Mouse (Mus musculus) thymus, postnatal 0 days (tissue): ENCODE results near the gene Ptprn2. TPM values are rescaled to one million over a fixed set of nuclear protein-coding genes. Genes with fewer than 3 reads are reported as not detected.

Source experiments
- DNase-seq: peaks from one replicate; pipeline ENCODE4 v3.0.0-alpha.2; 2015; ENCODE audit warnings: low spot score
- microRNA counts: library from miRNA; unstranded; fragments of <30 nt; microRNA quantifications from one replicate; lab custom pipeline; 2015
- microRNA-seq: library from miRNA; unstranded; fragments of <30 nt; microRNA quantifications from one replicate; pipeline ENCODE4, GENCODE M21; 2016; ENCODE audit warnings: borderline number of aligned reads
- polyA plus RNA-seq: library from polyadenylated mRNA; unstranded; fragments of >200 nt; fragmentation: Nextera tagmentation; extraction: Ambion mirVana; gene quantifications from 2 replicates; pipeline ENCODE4 v1.2.1, GENCODE M21; 2015

The Ptprn2 gene
- polyA plus RNA-seq, 1 experiment from 2014 or later, result 0.14 TPM

- DNase-seq, result no peak
These were observed 819.5 kb downstream of the Ptprn2 start for GRCm38 (mm10) chr12:117304751-117305624.

DNA sequence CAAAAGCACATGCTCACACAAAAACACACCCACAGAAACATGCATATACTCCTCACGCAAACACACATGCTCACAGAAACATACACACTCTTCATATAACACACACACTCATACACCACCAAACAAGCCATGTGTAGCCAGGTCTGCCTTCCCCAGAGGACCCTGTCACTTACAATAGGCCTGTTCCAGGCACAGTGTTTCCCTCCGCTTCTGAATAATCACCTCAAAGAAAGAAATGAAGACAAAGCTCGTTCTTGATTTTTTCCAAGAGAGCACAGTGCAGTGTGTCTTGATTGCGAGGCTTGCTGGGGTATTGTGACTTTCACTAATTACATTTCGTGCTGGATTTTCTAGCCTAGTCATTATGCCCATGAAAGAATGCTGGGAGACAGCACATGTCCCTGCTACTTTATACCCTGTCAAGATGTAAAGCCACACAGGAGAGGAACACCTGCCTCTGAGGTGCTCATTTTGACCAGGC, 820.1 kb downstream of the Ptprn2 start:
- DNase-seq, result no peak

- DNase-seq, result no peak
These were observed 826.6 kb downstream of the Ptprn2 start for GRCm38 (mm10) chr12:117312079-117312478.

DNA sequence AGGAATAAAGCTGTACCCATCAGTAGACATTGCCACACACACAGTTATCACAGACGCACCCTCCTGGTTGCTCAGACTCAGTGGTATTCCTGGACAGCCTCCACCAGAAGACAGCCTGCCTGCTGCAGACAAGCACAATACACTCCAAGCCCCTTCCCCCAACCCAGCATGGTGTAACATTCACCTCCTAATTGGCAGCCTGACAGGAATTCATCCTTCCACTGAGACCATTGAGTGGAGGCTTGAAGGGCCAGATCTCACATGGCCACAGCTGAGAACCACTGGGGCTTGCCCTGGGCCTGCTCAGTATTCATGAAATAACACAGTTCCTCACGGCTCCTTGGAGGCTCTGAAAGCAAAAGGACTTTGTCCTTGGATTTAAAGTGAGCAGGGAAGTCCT, 829.5 kb downstream of the Ptprn2 start:
- DNase-seq, result no peak

GRCm38 (mm10) chr12:117315661-117316060, 830.1 kb downstream of the Ptprn2 start:
- DNase-seq, result no peak

DNA sequence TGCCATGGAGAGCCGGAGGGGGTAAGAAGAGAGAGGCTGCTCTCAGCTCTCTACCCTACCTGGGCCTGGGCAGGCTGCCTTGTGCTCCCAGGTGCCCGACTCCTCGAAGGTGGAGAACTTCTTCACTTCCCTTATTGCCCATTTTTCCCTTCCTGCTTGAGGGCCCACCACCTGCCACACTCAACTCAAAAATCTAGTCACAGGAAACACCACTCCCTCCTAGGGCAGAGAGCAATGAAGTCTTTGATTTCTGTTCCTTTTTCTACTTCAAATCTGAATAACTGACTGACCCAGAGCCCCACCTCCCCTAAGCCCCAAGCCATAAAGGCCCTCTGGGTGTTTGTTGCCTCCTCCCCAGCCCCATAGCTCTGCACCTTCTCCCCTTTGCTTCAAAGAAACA, 832.7 kb downstream of the Ptprn2 start:
- no peak for DNase-seq

- DNase-seq, result no peak
These were observed 837.5 kb downstream of the Ptprn2 start for GRCm38 (mm10) chr12:117323017-117323416.

MicroRNAs encoded within 50 kb of the gene (microRNA counts, 519-probe panel; counts per million panel counts)
- 473 counts per million, percentile 71 among the panel's probes with 10 or more counts for microRNA mmu-miR-153 (lab: Ali Mortazavi, UCI)

Small RNAs within 50 kb of the gene (microRNA-seq; reads per million reads assigned to microRNA genes)
- gene Mir153, result 36.6 reads per million, percentile 35 among the genes with 10 or more reads in this experiment

Other genes starting within 250 kb of the Ptprn2 start
- gene Wdr60, start 222.7 kb upstream of the Ptprn2 start, polyA plus RNA-seq, result 6.7 and 9.5 TPM in 2 replicates
- gene Gm11027, start 210.3 kb upstream of the Ptprn2 start, polyA plus RNA-seq, result not detected in 2 replicates
- 19.5 and 23.6 TPM in 2 replicates for gene Esyt2, start 204.5 kb upstream of the Ptprn2 start, polyA plus RNA-seq
- 39.4 and 43.2 TPM in 2 replicates for gene Ncapg2, start 80.3 kb upstream of the Ptprn2 start, polyA plus RNA-seq